Mouse (Mus musculus) MEL (cell line): ENCODE measurements around the gene Dhdh.

Experiments used
- CHD2 ChIP-seq: IDR thresholded peaks from 2 replicates; pipeline ENCODE4 v1.6.1; 2011; ENCODE audit warnings: low read length, improper control_type of control experiment
- CTCF ChIP-seq, 3 experiments: IDR thresholded peaks in 2 of 3; conservative IDR thresholded peaks in 1 of 3; 2 replicates each; pipeline ENCODE4 v1.5.1; 2011 to 2012; ENCODE audit warnings: low read length in 3 of 3, low read depth in 2 of 3, mild to moderate bottlenecking in 2 of 3, improper control_type of control experiment in 1 of 3, inconsistent platforms in 1 of 3, mixed read lengths in 1 of 3, moderate library complexity in 1 of 3; ENCODE audit not compliant: control insufficient read depth in 1 of 3, insufficient read depth in 1 of 3, poor library complexity in 1 of 3, severe bottlenecking in 1 of 3
- KAT2A ChIP-seq: conservative IDR thresholded peaks from 2 replicates; pipeline ENCODE4 v1.6.1; 2012; ENCODE audit warnings: low read depth, low read length, improper control_type of control experiment, inconsistent platforms
- MAX ChIP-seq: IDR thresholded peaks from 2 replicates; pipeline ENCODE4 v1.6.1; 2011; ENCODE audit warnings: low read length, improper control_type of control experiment
- POLR2A ChIP-seq, 2 experiments: IDR thresholded peaks; 2 replicates each; pipeline ENCODE4 v1.6.1; 2011 to 2012; ENCODE audit warnings: low read length in 2 of 2, mild to moderate bottlenecking in 2 of 2, control low read depth in 1 of 2, improper control_type of control experiment in 1 of 2, low read depth in 1 of 2, moderate library complexity in 1 of 2; ENCODE audit not compliant: control insufficient read depth in 1 of 2, insufficient read depth in 1 of 2, poor library complexity in 1 of 2
- USF2 ChIP-seq, 2 experiments: IDR thresholded peaks; 2 replicates each; pipeline ENCODE4 v1.6.1; 2011 to 2012; ENCODE audit warnings: improper control_type of control experiment in 2 of 2, low read length in 2 of 2, borderline replicate concordance in 1 of 2, inconsistent platforms in 1 of 2, low read depth in 1 of 2, mild to moderate bottlenecking in 1 of 2; ENCODE audit not compliant: insufficient read depth in 1 of 2

GRCm38 (mm10) chr7:45498427-45498826 lies 9.8 kb upstream of the Dhdh start:
- TF ChIP-seq USF2 (IDR thresholded peaks at IDR 0.05; ENCODE audit: borderline replicate concordance in 1 of 2, insufficient read depth in 1 of 2, low read depth in 1 of 2, low read length in 2 of 2) (no peak), POLR2A (IDR thresholded peaks at IDR 0.05; ENCODE audit: control insufficient read depth in 1 of 2, insufficient read depth in 1 of 2, low read depth in 1 of 2, low read length in 2 of 2, poor library complexity in 1 of 2) (no peak), KAT2A (no peak), CHD2 (no peak), CTCF (IDR thresholded peaks at IDR 0.05 in 2 of 3, conservative IDR thresholded peaks at IDR 0.05 in 1 of 3; ENCODE audit: control insufficient read depth in 1 of 3, insufficient read depth in 1 of 3, low read depth in 2 of 3, low read length in 3 of 3, poor library complexity in 1 of 3, severe bottlenecking in 1 of 3) (no peak), MAX (no peak)
